Mouse (Mus musculus): Measurements from ENCODE around the gene Snapc2. TPM values are rescaled to one million over a fixed set of nuclear protein-coding genes. Genes with fewer than 3 reads are reported as not detected.

Gene Snapc2
- polyA plus RNA-seq (2014; fragmentation: Illumina TruSeq; extraction: RNeasy Lipid Tissue Mini Kit (QIAGEN cat#74804); ENCODE audit: low read depth, low replicate concordance) = 22.5 TPM

GRCm38 (mm10) chr8:4252934-4253841 is at the start of gene Snapc2:
Snapc2 (plus strand) TSS chr8:4253080.

DNA sequence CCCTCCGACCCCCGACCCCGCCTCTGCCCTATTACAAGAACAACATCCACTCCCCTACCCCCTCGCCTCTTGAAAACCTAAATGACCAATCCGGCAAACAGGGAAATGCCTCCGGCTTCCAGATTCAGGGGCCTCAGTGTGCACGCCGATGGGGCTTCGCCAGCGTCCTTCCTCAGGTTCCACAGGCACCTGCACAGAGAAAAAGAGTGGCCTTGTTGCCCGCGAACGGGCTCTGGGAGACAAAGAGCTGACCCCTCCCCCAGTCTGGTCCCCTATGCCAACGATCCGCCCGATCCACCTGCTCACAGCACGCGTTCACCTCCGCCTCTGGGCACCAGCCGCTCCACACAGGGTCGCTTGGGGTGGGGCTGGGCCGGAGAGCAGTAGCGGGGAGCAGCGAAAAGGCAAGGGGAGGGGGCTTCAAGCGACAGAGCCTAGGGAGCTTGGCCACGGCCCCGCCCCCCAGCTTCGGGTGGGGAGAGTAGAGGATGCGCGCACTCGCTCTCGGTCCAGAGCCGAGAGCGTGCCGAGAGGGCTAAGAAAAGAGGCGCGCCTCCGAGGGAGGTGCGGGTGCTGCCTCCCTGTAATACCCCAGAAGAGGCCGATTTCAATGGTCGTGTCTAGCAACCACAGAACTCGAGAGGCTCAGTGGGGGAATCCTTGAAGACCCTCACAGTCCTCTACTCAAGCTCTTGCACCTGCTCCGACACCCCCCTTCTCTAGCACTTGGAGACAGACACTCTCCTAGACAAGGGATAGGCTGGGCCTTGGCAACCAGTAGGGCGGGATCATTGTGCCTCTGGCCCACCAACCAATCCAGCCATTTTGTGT is 35.9 kb upstream of the Snapc2 start, which contains the start of gene Prr36:
Gene Prr36 (minus strand): TSS at position 669 of the 831 bp plus-strand sequence.

DNA sequence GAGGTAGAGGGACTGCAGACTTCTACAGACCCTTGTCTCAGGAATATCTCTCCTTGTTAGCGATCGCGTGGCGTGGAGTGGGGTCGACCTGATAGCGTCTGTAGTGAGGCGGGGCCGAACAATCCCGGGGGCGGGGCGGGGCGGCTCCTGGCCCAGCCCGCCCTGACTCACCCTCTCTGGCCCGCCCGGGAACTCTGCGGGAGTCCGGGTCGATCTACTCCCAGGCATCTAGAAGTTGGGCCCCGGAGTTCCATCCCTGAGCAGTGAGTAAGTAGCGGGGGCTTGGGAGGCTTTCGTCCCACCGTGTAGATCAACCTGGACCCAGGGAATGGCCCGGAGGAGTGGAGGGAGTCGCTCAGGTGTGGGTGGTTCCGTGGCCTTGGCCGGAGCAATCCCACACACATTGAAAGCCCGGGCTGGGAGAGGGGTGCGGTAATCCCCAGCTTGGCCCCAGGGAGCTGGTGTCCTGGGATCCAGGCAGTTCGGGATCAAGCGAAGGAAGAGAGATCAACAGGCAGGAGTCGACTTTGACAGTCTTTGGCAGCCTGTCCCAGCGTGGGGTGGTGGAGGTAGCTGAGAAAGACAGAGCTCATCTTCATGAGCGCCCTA is 26.0 kb upstream of the Snapc2 start, which contains the start of gene Lrrc8e:
Gene Lrrc8e (plus strand): TSS at position 89 of the 609 bp plus-strand sequence.

GRCm38 (mm10) chr8:4238434-4239192 is 14.3 kb upstream of the Snapc2 start, which contains the start of the genes Map2k7 and Gm49320:
Map2k7 (plus strand) TSS chr8:4238740.
Gm49320 (plus strand) TSS chr8:4238865.

DNA sequence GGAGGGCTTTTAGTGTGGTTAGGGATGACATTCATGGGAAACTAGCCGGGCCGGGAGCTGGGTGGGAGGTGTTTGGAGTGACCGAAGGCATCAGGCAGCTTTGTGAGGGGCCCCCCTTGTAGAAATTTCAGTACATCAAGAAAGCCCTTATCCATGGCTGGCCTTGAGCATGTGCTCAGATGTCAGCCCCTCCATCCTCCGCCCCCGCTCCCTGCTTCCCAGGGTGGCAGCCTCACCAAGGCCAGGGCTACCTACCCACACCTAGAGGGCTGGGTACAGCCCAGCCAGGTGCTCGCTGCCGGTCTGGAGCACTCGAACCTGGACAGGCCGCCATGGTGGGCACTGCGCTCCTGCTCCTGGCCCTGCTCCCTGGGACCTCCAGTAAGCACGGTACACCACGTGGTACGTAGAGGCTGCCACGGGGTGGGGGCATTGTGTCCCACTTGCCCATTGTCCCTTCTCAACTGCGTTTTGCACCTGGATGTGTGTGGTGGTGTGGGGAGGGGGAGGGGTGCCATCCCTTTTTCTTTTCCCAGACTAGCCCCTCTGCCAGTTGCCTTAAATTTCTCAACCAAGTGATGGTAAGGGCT is 4.8 kb upstream of the Snapc2 start, which contains the start of gene Tgfbr3l:
Gene Tgfbr3l (plus strand): TSS at position 264 of the 590 bp plus-strand sequence.

DNA sequence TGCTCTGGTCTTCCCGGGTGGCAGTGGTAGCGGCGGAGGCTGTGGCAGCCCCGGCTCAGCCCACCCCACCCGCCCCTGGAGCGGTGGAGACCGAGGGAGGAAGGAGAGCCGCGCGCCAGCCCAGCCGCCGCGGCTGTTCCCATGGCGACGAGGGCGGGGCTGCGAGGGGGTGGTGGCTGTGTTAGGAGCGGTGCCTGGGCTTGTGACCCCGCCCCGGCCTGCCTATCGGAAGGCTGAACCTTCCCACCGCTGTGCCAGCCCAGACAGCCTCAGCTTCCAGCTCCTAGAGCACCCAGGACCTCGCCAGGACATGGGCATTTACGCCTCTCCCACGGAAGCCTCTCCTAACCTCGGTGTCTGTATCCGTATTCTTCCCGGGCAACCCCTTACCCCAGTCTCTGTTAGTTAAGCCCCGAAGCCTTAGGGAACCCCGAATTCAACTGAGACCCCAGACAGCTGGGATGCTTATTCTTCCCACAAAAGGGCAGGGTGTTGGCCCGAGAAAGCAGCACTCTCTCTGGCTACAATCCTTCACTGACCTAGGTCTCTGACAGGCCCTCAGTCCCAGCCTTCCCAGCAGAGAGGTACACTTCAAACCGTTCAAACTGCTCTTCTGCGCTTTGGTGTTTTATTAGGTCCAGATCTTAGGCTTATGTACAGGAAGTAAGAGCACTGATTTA is 6.4 kb downstream of the Snapc2 start, which contains the start of gene Ctxn1:
Gene Ctxn1 (minus strand): TSS at position 150 of the 680 bp plus-strand sequence.

DNA sequence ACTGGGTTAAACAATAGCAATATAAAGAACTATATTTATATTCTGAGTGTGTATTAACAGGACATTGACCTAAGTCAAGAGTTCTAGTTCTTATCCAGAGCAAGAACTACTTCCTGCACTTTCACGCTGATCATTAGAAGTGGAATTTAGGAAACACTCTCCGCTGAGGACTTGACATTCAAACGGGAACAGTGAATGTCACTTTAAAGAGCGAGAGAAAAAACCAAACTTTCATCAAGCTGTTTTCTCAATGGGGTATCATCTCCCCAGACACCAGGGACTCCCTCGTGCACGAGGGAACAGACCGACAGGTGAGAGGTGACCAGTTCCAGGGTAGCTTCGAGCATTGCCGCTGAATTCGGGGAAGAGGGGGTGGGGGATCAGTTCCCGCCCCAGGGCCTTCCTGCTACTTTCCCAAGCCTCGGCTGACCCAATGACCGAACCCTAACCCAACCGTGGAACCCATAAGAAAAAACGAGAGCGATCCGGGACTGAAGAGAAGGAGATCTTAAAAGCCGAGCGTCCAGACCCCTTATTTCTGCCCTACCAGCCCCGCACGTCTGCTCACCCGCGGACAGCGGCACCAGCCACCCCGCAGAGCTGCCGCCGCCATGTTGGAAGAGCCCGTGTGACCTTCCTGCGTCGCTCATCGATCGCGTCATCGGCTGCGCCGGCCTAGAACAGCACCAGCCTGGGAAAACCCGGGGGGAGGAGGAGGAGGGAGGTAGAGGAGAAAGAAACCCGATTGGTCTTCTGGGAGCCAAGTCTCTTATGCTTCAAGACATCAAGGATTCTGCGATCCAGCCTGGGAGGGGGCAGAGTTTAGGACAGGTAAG is 22.6 kb downstream of the Snapc2 start, which contains the start of gene Timm44:
Gene Timm44 (minus strand): TSS at position 639 of the 836 bp plus-strand sequence.

Other genes starting within 250 kb of the Snapc2 start
- 2.3 TPM for gene Cd209f, start 147.2 kb upstream of the Snapc2 start, polyA plus RNA-seq (2014; fragmentation: Illumina TruSeq; extraction: RNeasy Lipid Tissue Mini Kit (QIAGEN cat#74804); ENCODE audit: low read depth, low replicate concordance)
- gene Cd209g, start 119.0 kb upstream of the Snapc2 start, polyA plus RNA-seq (2014; fragmentation: Illumina TruSeq; extraction: RNeasy Lipid Tissue Mini Kit (QIAGEN cat#74804); ENCODE audit: low read depth, low replicate concordance) = 0.42 TPM
- gene Evi5l, start 86.5 kb upstream of the Snapc2 start, polyA plus RNA-seq (2014; fragmentation: Illumina TruSeq; extraction: RNeasy Lipid Tissue Mini Kit (QIAGEN cat#74804); ENCODE audit: low read depth, low replicate concordance) = 14.8 TPM
- gene Prr36, start 35.6 kb upstream of the Snapc2 start, polyA plus RNA-seq (2014; fragmentation: Illumina TruSeq; extraction: RNeasy Lipid Tissue Mini Kit (QIAGEN cat#74804); ENCODE audit: low read depth, low replicate concordance) = not detected
- gene Lrrc8e, start 26.3 kb upstream of the Snapc2 start, polyA plus RNA-seq (2014; fragmentation: Illumina TruSeq; extraction: RNeasy Lipid Tissue Mini Kit (QIAGEN cat#74804); ENCODE audit: low read depth, low replicate concordance) = not detected
- 50.7 TPM for gene Map2k7, start 14.3 kb upstream of the Snapc2 start, polyA plus RNA-seq (2014; fragmentation: Illumina TruSeq; extraction: RNeasy Lipid Tissue Mini Kit (QIAGEN cat#74804); ENCODE audit: low read depth, low replicate concordance)
- not detected for gene Gm49320, start 14.2 kb upstream of the Snapc2 start, polyA plus RNA-seq (2014; fragmentation: Illumina TruSeq; extraction: RNeasy Lipid Tissue Mini Kit (QIAGEN cat#74804); ENCODE audit: low read depth, low replicate concordance)
- 5.3 TPM for gene Tgfbr3l, start 4.9 kb upstream of the Snapc2 start, polyA plus RNA-seq (2014; fragmentation: Illumina TruSeq; extraction: RNeasy Lipid Tissue Mini Kit (QIAGEN cat#74804); ENCODE audit: low read depth, low replicate concordance)
- gene Ctxn1, start 6.2 kb downstream of the Snapc2 start, polyA plus RNA-seq (2014; fragmentation: Illumina TruSeq; extraction: RNeasy Lipid Tissue Mini Kit (QIAGEN cat#74804); ENCODE audit: low read depth, low replicate concordance) = 1.2 TPM
- gene Timm44, start 22.8 kb downstream of the Snapc2 start, polyA plus RNA-seq (2014; fragmentation: Illumina TruSeq; extraction: RNeasy Lipid Tissue Mini Kit (QIAGEN cat#74804); ENCODE audit: low read depth, low replicate concordance) = 116 TPM
- gene Ccl25, start 72.1 kb downstream of the Snapc2 start, polyA plus RNA-seq (2014; fragmentation: Illumina TruSeq; extraction: RNeasy Lipid Tissue Mini Kit (QIAGEN cat#74804); ENCODE audit: low read depth, low replicate concordance) = 2.2 TPM
- gene Elavl1, start 72.3 kb downstream of the Snapc2 start, polyA plus RNA-seq (2014; fragmentation: Illumina TruSeq; extraction: RNeasy Lipid Tissue Mini Kit (QIAGEN cat#74804); ENCODE audit: low read depth, low replicate concordance) = 34.5 TPM
- gene Cers4, start 239.9 kb downstream of the Snapc2 start, polyA plus RNA-seq (2014; fragmentation: Illumina TruSeq; extraction: RNeasy Lipid Tissue Mini Kit (QIAGEN cat#74804); ENCODE audit: low read depth, low replicate concordance) = 44.7 TPM

Measured in heart, adult 10 weeks (tissue).